Mouse (Mus musculus) embryo, embryonic 11 days (tissue): Measurements from ENCODE around the gene Ccdc191.

Experiments
- DNase-seq: peaks from one replicate; pipeline ENCODE4 v3.0.0-alpha.2; 2015

Gene Ccdc191

DNA sequence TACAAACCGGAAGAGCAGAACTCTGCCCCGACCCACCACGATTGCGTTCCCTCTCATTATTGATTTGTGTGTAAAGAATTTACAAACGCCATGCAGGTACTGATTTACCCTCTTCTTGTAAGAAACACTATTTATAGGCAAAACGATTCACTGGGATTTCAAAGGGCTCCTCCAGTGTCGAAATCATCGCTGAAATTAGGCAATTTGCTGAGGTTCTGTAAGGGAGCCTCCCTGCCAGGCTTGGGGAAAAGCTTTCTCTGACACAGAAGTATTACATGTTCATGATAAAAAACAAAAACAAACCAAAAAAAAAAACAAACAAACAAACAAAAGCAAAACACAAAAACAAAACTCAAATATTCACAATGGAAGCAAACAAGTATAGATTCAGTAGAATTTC is 109.5 kb downstream of the Ccdc191 start:
- no peak for DNase-seq

DNA sequence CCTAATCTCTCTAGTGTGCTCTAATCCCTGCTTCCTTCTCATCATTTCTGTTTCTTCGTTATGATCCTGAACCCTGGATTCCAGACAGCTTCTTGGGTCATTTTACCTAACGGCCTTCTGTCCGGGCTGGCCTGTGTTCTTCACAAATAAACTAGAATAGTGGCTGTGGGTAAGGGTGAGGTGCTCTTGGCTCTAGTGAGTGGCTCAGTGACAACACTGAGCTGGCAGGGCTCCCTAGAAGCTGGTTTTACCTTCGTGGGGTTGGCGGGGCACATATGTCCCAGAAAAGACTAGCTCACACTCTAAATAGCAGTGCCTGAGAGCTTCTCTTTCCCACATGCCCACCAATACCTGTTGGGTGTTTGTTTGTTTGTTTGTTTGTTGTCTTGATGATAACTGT is 109.9 kb downstream of the Ccdc191 start:
- no peak for DNase-seq

DNA sequence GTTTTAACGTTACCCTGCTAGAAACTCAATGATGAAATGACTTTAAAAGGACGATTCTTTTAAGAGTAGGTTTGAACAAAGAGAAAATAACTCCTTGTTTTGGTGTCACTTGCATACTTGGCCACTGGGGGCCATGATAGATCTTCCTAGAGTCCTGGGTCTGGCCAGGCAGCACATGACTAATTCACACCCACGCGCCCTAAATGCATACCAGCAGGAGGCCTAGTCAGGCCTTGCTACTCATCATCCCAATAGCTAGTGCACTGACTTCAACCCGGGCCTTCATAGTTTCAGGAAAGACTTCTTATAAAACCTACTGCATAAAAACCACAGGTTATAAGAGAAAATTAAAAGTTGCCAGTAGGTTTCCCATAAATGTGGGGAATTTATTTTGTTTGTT is 112.5 kb downstream of the Ccdc191 start:
- DNase-seq = no peak

DNA sequence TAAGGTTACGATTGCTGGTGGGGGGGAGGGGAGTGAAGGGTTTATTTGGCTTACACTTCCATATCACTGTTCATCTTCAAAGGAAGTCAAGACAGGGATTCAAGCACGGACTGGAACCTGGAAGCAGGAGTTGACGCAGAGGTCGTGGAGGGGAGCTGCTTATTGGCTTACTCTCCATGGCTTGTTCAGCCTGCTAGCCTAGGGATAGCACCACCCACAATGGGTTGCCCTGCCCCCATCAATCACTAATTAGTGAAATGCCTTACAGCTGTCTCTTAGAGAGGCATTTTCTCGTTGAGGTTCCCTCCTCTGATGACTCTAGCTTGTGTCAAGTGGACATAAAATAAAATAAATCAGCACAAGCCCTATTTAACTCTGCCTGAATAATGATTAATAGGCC is 121.4 kb downstream of the Ccdc191 start:
- DNase-seq = no peak
